Mouse (Mus musculus) mature B cell (primary cell): ENCODE results near the gene Homer1.

Experiments
- in situ Hi-C: fragments of 300-500 bp; cut with MboI; formaldehyde crosslinking; loops from 2 replicates; pipeline ENCODE4 v1.14.3; 2019

The Homer1 gene

GRCm38 (mm10) chr13:93299316-93299715, at the start of gene Homer1:
Gene Homer1 (plus strand): TSS chr13:93299635.
- in situ Hi-C loops: no loop called here

- in situ Hi-C loops: no loop called here
Measured at GRCm38 (mm10) chr13:93251732-93252131, 47.7 kb upstream of the Homer1 start.

DNA sequence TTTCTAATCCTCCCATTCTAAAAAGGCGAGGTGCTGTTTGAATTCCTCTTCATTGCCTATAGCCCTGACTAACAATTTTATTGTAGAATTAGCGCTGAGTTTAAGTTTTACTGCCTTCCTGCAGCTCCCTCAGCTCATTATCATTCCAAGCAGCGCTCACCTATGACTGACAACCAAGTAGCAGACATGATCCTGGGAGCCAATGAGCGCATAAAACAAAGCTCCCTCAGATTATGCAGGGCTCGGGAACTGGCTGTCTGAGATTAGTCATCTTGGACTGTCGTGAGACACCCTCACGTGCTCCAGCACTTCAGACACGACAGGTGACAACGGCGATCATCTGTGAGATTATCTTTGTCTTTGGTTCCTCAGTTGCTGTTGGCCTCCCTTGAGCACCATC, 47.3 kb upstream of the Homer1 start:
- in situ Hi-C loops: no loop called here

- in situ Hi-C loops: no loop called here
Measured at GRCm38 (mm10) chr13:93252941-93253340, 46.5 kb upstream of the Homer1 start.

- in situ Hi-C loops: no loop called here
Measured at GRCm38 (mm10) chr13:93267151-93267550, 32.3 kb upstream of the Homer1 start.

DNA sequence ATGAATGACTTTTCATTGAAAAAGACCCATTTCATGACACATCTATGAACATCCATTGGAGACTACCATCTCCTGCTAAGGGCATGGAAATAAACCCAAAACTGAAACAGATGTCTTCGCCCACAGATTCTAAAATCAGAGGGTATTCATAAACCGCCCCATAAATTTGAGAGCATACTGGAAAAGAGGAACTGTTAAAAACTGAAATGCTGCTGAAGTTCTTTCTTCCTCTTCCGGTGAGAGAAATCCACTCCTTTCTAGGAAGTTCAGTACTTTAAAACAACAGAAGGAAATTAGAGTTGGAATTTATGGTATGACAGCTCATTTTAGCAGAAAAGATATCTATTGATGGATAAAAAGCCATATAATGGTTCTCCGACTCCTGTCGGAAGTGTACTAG, 1.1 kb downstream of the Homer1 start:
- in situ Hi-C loops: no loop called here

DNA sequence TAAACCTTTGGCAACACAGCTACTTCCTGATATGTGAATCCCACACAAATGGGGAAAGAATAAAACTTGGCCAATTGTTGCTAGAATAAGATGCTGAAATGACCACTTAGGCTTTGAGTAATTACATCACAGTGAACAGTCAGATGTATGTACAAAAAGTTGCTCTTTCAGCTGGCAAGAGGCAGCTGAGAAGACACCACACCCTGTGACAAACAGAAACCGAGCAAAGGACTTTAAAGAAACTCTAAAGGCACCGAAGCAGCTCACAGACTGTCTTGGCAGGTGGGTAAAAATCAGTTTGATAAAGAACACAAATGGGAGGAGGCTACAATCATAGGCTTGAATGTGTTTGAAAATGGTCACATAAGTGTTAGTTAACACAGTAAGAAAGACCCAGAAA, 1.6 kb downstream of the Homer1 start:
- in situ Hi-C loops: no loop called here

DNA sequence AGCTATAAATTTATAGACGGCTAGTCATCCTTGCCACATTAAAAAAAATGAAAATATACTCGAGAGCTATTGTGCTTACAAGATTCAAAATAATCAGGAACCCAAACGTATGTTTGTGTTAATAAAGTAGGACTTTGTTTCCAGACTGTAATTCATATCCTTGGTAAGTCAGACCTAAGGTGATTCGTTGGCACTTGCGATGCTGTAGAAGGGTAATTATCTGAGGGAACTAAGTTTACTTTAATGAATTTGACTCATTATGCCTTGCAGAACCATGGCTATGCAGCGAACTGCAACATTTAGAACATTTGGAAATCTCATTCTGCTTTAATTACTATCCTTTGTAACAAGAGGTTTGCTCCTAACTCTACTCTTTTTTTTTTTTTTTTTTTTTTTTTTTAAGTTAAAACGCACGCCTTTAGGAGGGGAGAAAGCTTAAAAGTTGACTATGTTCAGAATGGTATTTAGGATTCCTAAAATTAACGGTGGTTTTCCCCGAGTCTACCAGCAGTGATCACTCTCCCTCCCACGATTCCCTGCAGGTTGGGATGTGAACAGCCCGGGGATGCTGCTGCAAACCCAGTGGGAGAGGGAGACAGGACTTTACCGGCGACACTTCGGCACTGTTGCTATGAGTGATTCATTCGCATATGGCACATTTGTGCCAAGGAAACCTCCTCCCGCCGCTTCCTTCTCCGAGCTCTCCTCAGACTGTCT, 3.6 kb downstream of the Homer1 start:
- in situ Hi-C loops: no loop called here

DNA sequence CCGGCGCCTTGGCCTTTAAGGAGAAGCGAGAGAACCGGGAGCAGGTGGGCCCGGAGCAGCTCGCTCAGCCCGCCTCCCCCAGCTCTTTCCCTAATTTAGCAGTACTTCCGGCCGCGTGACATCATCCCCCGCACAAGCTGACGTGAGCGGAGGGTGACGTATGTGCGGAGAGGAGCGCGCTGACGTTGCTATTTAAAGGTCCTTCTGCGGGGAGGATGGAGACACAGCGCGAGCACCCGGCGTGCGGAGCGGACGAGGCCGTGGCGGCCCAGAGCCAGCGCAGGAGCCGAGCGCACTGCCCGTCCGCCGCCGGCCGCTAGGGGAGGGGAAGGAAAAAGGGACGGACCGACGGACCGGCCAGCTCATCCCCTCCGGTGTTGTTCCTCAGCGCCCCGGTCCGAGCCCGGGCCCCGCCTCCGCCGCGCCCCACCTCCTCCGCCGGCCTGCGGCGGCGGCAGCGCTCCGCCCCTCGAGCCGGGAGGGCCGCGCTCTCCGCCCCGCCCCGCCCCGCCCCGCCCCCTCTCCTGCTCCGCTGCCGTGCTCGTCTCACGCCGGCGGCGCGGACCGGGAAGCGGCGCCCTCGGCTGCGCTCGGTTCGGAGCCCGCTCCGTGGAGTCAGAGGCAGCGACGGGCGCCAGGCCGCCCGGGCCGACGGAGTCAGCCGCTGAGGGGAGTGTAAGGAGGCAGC, 4.3 kb downstream of the Homer1 start:
- in situ Hi-C loops: no loop called here

DNA sequence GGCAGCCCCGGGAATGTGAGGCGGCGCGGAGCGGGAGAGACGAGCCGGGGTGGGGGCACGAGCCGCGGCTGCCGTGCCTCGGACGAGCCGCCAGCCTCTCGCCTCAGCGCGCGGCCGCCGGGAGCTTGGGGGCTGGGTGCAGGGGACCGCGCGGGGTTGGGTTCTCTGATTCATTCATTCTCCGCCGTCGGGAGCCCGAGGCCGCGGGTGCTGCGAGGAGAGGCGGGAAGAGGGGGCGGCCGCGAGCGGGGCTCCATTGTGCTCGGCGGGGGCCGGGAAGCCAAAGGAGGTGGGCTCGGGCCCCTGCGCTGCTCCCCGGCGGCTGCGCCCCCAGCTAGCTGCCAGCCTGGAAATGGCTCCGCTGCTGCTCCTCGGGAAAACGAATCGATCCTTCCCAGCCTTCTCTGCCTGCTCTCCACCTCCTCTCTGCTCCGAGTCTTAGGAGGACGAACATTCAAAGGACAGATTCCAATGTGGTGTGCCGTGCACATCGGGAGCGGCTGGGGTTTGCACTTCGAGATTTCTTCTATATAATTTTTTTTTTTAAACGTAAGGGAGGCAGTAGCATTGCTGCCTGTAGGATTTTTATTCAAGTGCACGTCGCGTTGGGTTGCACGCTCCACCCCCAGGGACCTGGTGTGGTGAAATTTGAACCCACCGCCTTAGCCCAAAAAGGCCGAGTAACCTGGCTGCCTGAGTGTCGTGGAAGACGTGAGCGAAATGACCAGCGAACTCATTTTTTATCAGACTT, 5.0 kb downstream of the Homer1 start:
- in situ Hi-C loops: no loop called here

DNA sequence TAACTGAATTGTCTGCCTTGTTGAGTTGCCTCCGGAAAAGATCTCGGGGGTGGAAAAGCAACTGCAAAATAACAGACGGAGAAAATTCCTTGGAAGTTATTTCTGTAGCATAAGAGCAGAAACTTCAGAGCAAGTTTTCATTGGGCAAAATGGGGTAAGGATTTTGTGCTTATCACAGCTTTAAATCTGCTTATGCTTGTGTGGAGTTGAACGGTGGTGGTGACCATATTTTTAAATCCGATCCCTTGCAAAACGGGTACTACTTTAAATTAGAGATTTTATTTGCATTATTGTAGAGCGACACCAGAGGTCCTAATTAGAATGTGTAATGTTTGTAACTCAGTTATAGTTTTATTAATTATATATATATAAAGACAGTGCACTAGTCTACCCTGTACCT, 5.7 kb downstream of the Homer1 start:
- in situ Hi-C loops: no loop called here

GRCm38 (mm10) chr13:93305636-93306035, 6.2 kb downstream of the Homer1 start:
- in situ Hi-C loops: no loop called here

DNA sequence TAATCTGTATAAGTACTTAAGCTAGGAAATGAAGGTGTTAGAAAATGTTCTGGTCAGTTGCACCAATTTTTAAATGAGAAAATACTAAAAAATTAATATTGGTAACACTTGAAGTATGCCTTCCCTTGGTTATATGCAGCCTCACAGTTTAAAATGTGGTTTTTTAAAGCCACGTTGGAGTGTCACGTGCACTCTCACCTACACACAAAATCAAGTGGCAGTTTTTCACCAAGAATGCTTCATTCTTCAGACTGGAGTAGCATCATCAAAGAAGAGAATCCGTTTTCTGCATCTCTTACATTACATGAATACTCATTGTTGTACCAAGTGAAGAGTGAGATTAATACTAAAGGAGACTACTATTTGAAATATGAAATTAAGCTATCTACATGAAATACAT, 7.1 kb downstream of the Homer1 start:
- in situ Hi-C loops: no loop called here

DNA sequence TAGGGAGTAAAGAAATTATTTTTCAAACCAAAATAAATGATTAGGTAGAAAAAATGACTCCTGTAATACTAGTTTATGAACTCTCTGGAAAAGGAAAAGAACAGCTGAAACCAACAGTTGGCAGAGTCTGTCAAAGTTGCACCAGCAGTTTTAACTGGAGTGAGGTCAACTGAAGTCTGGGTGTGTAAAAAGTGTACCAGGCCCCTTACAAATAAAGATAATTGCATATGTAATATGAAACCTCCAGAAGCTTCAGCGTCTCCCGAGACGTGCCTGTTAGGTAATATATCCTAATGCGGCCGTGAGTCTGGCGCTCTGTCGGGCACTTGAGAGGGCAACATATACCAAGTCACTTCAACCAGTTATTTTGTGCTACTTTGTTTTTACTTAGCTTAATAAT, 8.3 kb downstream of the Homer1 start:
- in situ Hi-C loops: no loop called here

DNA sequence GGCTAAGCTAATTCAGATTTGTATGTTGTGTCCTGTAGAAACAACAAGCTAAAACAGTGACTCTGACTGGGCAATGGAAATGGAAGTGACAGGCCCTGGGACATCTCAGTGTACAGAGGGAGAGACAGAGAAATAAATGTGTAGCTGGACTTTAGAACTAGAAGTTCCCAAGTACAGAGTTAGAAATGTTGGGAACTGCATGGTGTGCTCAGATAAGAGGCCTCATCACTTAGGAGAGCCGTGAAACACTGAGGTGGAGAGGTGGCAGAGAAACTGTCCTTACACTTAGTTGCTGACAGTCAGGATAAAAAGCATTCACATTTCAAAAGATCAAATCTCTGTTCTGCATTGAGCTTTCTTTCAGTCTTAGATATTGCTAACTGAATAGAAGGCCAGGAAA, 9.9 kb downstream of the Homer1 start:
- in situ Hi-C loops: no loop called here

GRCm38 (mm10) chr13:93312518-93312917, 13.1 kb downstream of the Homer1 start:
- in situ Hi-C loops: no loop called here

- in situ Hi-C loops: no loop called here
Measured at GRCm38 (mm10) chr13:93314322-93314721, 14.9 kb downstream of the Homer1 start.

GRCm38 (mm10) chr13:93320089-93320488, 20.7 kb downstream of the Homer1 start:
- in situ Hi-C loops: no loop called here

GRCm38 (mm10) chr13:93326326-93326725, 26.9 kb downstream of the Homer1 start:
- in situ Hi-C loops: no loop called here

GRCm38 (mm10) chr13:93331721-93332120, 32.3 kb downstream of the Homer1 start:
- in situ Hi-C loops: no loop called here

DNA sequence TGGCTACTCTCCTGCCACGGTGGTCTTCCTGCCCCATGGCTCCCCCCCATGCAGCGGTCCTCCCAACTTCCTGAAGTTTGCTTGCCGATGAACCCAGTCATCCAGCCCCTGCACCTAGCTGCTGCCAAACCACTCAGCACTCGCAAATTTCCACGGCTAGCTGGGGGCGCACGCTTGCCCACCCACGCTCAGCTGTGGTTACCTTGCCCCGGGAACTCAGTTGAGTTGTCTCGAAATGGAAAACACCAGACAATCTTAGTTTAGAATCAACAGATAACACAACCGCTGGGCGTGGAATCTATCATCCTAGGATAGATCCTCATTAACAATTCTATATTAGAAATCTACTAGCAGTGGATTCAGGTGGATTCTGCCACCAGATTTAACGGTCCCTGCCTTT, 33.1 kb downstream of the Homer1 start:
- in situ Hi-C loops: no loop called here

DNA sequence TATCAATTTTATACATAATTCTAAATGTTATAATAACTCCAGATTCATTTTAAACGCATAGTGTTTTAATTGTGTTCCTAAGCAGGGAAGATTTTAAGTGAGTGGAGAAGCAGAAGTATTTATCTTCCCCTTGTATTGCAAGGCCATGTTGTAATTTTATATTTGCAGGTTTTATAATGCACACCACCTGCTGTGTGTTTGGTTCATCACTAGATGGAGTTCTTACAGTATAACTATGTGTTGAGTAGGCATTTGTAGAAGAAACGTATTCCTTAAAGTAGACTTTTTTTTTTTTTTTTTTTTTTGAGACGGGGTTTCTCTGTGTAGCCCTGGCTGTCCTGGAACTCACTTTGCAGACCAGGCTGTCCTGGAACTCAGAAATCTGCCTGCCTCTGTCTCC, 35.9 kb downstream of the Homer1 start:
- in situ Hi-C loops: no loop called here

GRCm38 (mm10) chr13:93338394-93338793, 39.0 kb downstream of the Homer1 start:
- in situ Hi-C loops: no loop called here
